Mouse (Mus musculus) heart, embryonic 15.5 days (tissue): ENCODE measurements around the gene Sptan1. TPM values are rescaled to one million over a fixed set of nuclear protein-coding genes. Genes with fewer than 3 reads are reported as not detected.

Source experiments
- ATAC-seq: fragments of 200-750 bp; cut with Nextera tagmentation; replicated peaks from 2 replicates; pipeline ENCODE4 v1.8.0; 2017; ENCODE audit warnings: low read depth, moderate TSS enrichment; ENCODE audit not compliant: insufficient number of reproducible peaks, insufficient read depth, low FRiP score
- H3K27ac ChIP-seq: fragments of 300-500 bp; sonication (generic); 2 replicates; pipeline ENCODE4 v1.5.1; 2015; ENCODE audit warnings: mild to moderate bottlenecking, inconsistent platforms
- H3K27me3 ChIP-seq: fragments of 300-500 bp; sonication (generic); 2 replicates; pipeline ENCODE4 v1.6.1; 2015; ENCODE audit warnings: inconsistent platforms
- H3K36me3 ChIP-seq: fragments of 300-500 bp; sonication (generic); 2 replicates; pipeline ENCODE4 v1.6.1; 2015; ENCODE audit warnings: mild to moderate bottlenecking, inconsistent platforms
- H3K4me1 ChIP-seq: fragments of 300-500 bp; sonication (generic); replicated peaks from 2 replicates; pipeline ENCODE4 v1.6.1; 2015; ENCODE audit warnings: inconsistent platforms
- H3K4me2 ChIP-seq: fragments of 300-500 bp; sonication (generic); 2 replicates; pipeline ENCODE4 v1.6.1; 2015; ENCODE audit warnings: inconsistent platforms, mild to moderate bottlenecking, moderate library complexity
- H3K4me3 ChIP-seq: fragments of 300-500 bp; sonication (generic); 2 replicates; pipeline ENCODE4 v1.5.1; 2015; ENCODE audit warnings: mild to moderate bottlenecking, inconsistent platforms
- H3K9ac ChIP-seq: fragments of 300-500 bp; sonication (generic); 2 replicates; pipeline ENCODE4 v1.6.1; 2015; ENCODE audit warnings: mild to moderate bottlenecking, inconsistent platforms
- H3K9me3 ChIP-seq: fragments of 300-500 bp; sonication (generic); replicated peaks from 2 replicates; pipeline ENCODE4 v1.6.1; 2016; ENCODE audit warnings: inconsistent platforms
- WGBS: fragments of 180-500 bp; shearing (Covaris S2); methylation state at CpG from one replicate; pipeline ENCODE4 v1.1.7; 2015; ENCODE audit warnings: mixed read lengths; 5-methylcytosine and 5-hydroxymethylcytosine counted together
- polyA plus RNA-seq: library from polyadenylated mRNA; unstranded; fragments of >200 nt; fragmentation: Nextera tagmentation; extraction: Ambion mirVana; gene quantifications from 2 replicates; pipeline ENCODE4 v1.2.1, GENCODE M21; 2015

The Sptan1 gene
- polyA plus RNA-seq, 1 experiment from 2014 or later = 81.7 TPM

- Histone ChIP-seq H3K27me3 (no peaks in the 10 kb centered on the region), H3K27ac (no peak overlapping the region), H3K9me3 (no peaks in the 10 kb centered on the region), H3K4me2 (no peak overlapping the region), H3K36me3 (peaks cover 19% of the 10 kb centered on the region), H3K4me3 (no peak overlapping the region), H3K9ac (no peak overlapping the region), H3K4me1 (peaks cover 18% of the 10 kb centered on the region)
- 90% methylated on average over 7 of the region's 7 CpGs for WGBS
- ATAC-seq = no peak
These were observed 4.1 kb upstream of the Sptan1 start for GRCm38 (mm10) chr2:29961246-29961645.

GRCm38 (mm10) chr2:29964354-29965249 is 758 bp upstream of the Sptan1 start:
- ATAC-seq = no peak
- WGBS = 14% methylated on average over 10 of the region's 10 CpGs
- no peaks in the 10 kb centered on the region for H3K9me3 ChIP-seq

GRCm38 (mm10) chr2:29965906-29966305 is 546 bp downstream of the Sptan1 start:
- Histone ChIP-seq H3K9me3 (no peaks in the 10 kb centered on the region), H3K27ac (peak overlapping the region; percentile 98), H3K27me3 (no peaks in the 10 kb centered on the region), H3K36me3 (peaks cover 9% of the 10 kb centered on the region; the same call in 1 of the 2 replicates), H3K4me1 (peaks cover 59% of the 10 kb centered on the region), H3K9ac (peak overlapping the region; percentile 96), H3K4me3 (peak overlapping the region; percentile 84), H3K4me2 (peak overlapping the region; percentile 66)
- peak; percentile 40; the same call in 1 of the 2 replicates for ATAC-seq
- under 1% methylated on average over 40 of the region's 41 CpGs for WGBS

More at GRCm38 (mm10) chr2:29964354-29965249, 758 bp upstream of the Sptan1 start:
- Histone ChIP-seq H3K27me3 (no peaks in the 10 kb centered on the region), H3K4me3 (peak overlapping the region; percentile 84), H3K36me3 (peaks cover 3% of the 10 kb centered on the region; the same call in 1 of the 2 replicates), H3K4me1 (peaks cover 47% of the 10 kb centered on the region), H3K9ac (peak overlapping the region; percentile 65), H3K27ac (peak overlapping the region; percentile 98), H3K4me2 (peak overlapping the region; percentile 66)

GRCm38 (mm10) chr2:29966826-29967225 is 1.5 kb downstream of the Sptan1 start:
- H3K4me2 ChIP-seq = peak overlapping the region; percentile 66
- peaks cover 9% of the 10 kb centered on the region; the same call in 1 of the 2 replicates for H3K36me3 ChIP-seq
- ATAC-seq = no peak
- H3K27me3 ChIP-seq = no peaks in the 10 kb centered on the region
- peak overlapping the region; percentile 84 for H3K4me3 ChIP-seq
- 53% methylated on average over 2 of the region's 2 CpGs for WGBS
- peaks cover 63% of the 10 kb centered on the region for H3K4me1 ChIP-seq
- H3K9me3 ChIP-seq = no peaks in the 10 kb centered on the region
- H3K9ac ChIP-seq = peak overlapping the region; percentile 96; the same call in 1 of the 2 replicates
- H3K27ac ChIP-seq = peak overlapping the region; percentile 98

- Histone ChIP-seq H3K9ac (peak overlapping the region; percentile 15; the same call in 1 of the 2 replicates), H3K27me3 (no peaks in the 10 kb centered on the region), H3K4me1 (peaks cover 70% of the 10 kb centered on the region), H3K36me3 (peaks cover 9% of the 10 kb centered on the region; the same call in 1 of the 2 replicates), H3K27ac (peak overlapping the region; percentile 98), H3K9me3 (no peaks in the 10 kb centered on the region), H3K4me3 (peak overlapping the region; percentile 84), H3K4me2 (peak overlapping the region; percentile 66)
- WGBS = 20% methylated on average over 5 of the region's 5 CpGs
- no peak for ATAC-seq
These were observed 2.4 kb downstream of the Sptan1 start for GRCm38 (mm10) chr2:29967768-29968167.

- peaks cover 9% of the 10 kb centered on the region; the same call in 1 of the 2 replicates for H3K36me3 ChIP-seq
- no peak overlapping the region for H3K4me3 ChIP-seq
- WGBS = 28% methylated on average over 5 of the region's 5 CpGs
- H3K4me1 ChIP-seq = peaks cover 75% of the 10 kb centered on the region
- H3K27ac ChIP-seq = peak overlapping the region; percentile 98
- H3K27me3 ChIP-seq = no peaks in the 10 kb centered on the region
- H3K4me2 ChIP-seq = peak overlapping the region; percentile 66
- no peaks in the 10 kb centered on the region for H3K9me3 ChIP-seq
- ATAC-seq = no peak
- no peak overlapping the region for H3K9ac ChIP-seq
These were observed 3.3 kb downstream of the Sptan1 start for GRCm38 (mm10) chr2:29968638-29969037.

- ATAC-seq = 0 out of 2 replicates have a peak, but pooled peaks have one; percentile 65
- H3K4me2 ChIP-seq = peak overlapping the region; percentile 19
These were observed 6.7 kb downstream of the Sptan1 start for GRCm38 (mm10) chr2:29971838-29972635.

GRCm38 (mm10) chr2:29973525-29973924 is 8.2 kb downstream of the Sptan1 start:
- Histone ChIP-seq H3K4me1 (peaks cover 46% of the 10 kb centered on the region), H3K9ac (no peak overlapping the region), H3K27me3 (no peaks in the 10 kb centered on the region), H3K27ac (no peak overlapping the region), H3K9me3 (no peaks in the 10 kb centered on the region), H3K36me3 (peaks cover 26% of the 10 kb centered on the region), H3K4me3 (no peak overlapping the region), H3K4me2 (no peak overlapping the region)
- 26% methylated on average over 2 of the region's 2 CpGs for WGBS
- ATAC-seq = peak; percentile 47; the same call in 1 of the 2 replicates

More at GRCm38 (mm10) chr2:29971838-29972635, 6.7 kb downstream of the Sptan1 start:
- Histone ChIP-seq H3K9ac (no peak overlapping the region), H3K4me3 (no peak overlapping the region), H3K27me3 (no peaks in the 10 kb centered on the region), H3K4me1 (peaks cover 61% of the 10 kb centered on the region), H3K9me3 (no peaks in the 10 kb centered on the region), H3K27ac (peak overlapping the region; percentile 80), H3K36me3 (peaks cover 19% of the 10 kb centered on the region)
- WGBS = 33% methylated on average over 9 of the region's 9 CpGs

- no peak overlapping the region for H3K4me3 ChIP-seq
- no peak for ATAC-seq
- H3K36me3 ChIP-seq = peaks cover 52% of the 10 kb centered on the region
These were observed 11.9 kb downstream of the Sptan1 start for GRCm38 (mm10) chr2:29977307-29977706.

GRCm38 (mm10) chr2:29980661-29981060 is 15.3 kb downstream of the Sptan1 start:
- Histone ChIP-seq H3K9ac (no peak overlapping the region), H3K4me1 (no peaks in the 10 kb centered on the region), H3K27ac (no peak overlapping the region), H3K27me3 (no peaks in the 10 kb centered on the region), H3K4me2 (no peak overlapping the region), H3K4me3 (no peak overlapping the region), H3K9me3 (no peaks in the 10 kb centered on the region), H3K36me3 (peaks cover 83% of the 10 kb centered on the region)
- WGBS = 87% methylated on average over 1 of the region's 1 CpGs
- no peak for ATAC-seq

More at GRCm38 (mm10) chr2:29977307-29977706, 11.9 kb downstream of the Sptan1 start:
- Histone ChIP-seq H3K4me2 (no peak overlapping the region), H3K9ac (no peak overlapping the region), H3K4me1 (peaks cover 16% of the 10 kb centered on the region), H3K27me3 (no peaks in the 10 kb centered on the region), H3K27ac (no peak overlapping the region), H3K9me3 (no peaks in the 10 kb centered on the region)

GRCm38 (mm10) chr2:29991962-29992361 is 26.6 kb downstream of the Sptan1 start:
- Histone ChIP-seq H3K36me3 (peaks cover 99% of the 10 kb centered on the region), H3K27me3 (no peaks in the 10 kb centered on the region), H3K27ac (no peak overlapping the region), H3K9ac (no peak overlapping the region), H3K4me2 (no peak overlapping the region), H3K4me1 (no peaks in the 10 kb centered on the region), H3K9me3 (no peaks in the 10 kb centered on the region), H3K4me3 (no peak overlapping the region)
- no peak for ATAC-seq
- 59% methylated on average over 2 of the region's 2 CpGs for WGBS
